Mouse (Mus musculus) ES-E14 (cell line): ENCODE measurements at regions not wholly inside any gene's neighbourhood (a gene's known extent, or its start where the extent isn't known, plus 50 kb on each side); places are given as distances from the start of the nearest gene placed in this dataset.

Experiments used
- CHD2 ChIP-seq: IDR thresholded peaks from 2 replicates; pipeline ENCODE4 v1.6.1; 2014; ENCODE audit warnings: mild to moderate bottlenecking, low read depth, low read length, inconsistent platforms
- HCFC1 ChIP-seq: IDR thresholded peaks from 2 replicates; pipeline ENCODE4 v1.6.1; 2012; ENCODE audit warnings: low read length, inconsistent platforms, borderline replicate concordance; ENCODE audit not compliant: insufficient read depth
- MAFK ChIP-seq: IDR thresholded peaks from 2 replicates; pipeline ENCODE4 v1.6.1; 2014; ENCODE audit warnings: mild to moderate bottlenecking, low read depth, low read length, inconsistent platforms; ENCODE audit not compliant: insufficient read depth

DNA sequence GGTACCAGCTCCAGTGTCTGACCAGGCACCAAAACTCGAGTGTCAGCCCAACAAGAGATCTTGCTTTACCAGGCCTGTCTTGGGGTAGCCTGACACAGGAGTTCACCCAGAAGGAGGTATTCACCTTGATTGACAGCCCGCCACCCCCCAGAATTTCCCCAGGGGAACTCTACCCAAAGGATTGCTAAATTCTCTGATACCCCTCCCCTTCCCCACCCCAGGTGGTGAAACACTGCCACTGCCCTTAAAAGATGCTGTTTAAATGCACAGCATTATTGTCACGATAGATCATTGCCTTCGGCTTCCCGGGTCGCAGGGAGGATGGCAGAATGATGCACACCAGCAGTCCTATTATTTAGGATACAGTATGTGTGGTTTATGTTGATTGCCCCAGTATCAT, 476.8 kb downstream of the Prss52 start:
- TF ChIP-seq HCFC1 = no peak
- TF ChIP-seq CHD2 = no peak
- TF ChIP-seq MAFK = no peak
